25 mouse cellular contexts compared by ENCODE assay signal in genomic region chr4:95031158-95031557, GRCm38 (mm10). TPM values are rescaled to one million over a fixed set of nuclear protein-coding genes. Genes with fewer than 3 reads are reported as not detected.
A peak's percentile ranks its signal among the peaks of the same experiment; 100 is the strongest.
DNase-seq lines count a peak whose midpoint lies in the region; ATAC-seq and TF ChIP-seq lines count a peak whose summit lies in the region.
"Had no signal": no experiment of that assay in that cellular context is flagged by ENCODE, and none has a peak within 500 bp of the region (broad histone marks: within the 10 kb centered on the region; RNA-seq: fewer than 3 reads in every experiment).

No protein-coding gene starts in this region.

- 0 out of 2 replicates have a peak, but pooled peaks cover 3% of the 10 kb centered on the region for H3K4me1 ChIP-seq in forebrain, embryonic 10.5 days
- H3K4me1 ChIP-seq in forebrain, embryonic 13.5 days: no peaks in the 10 kb centered on the region
- no peaks in the 10 kb centered on the region for H3K4me1 ChIP-seq in kidney, adult 2 months (ENCODE audit: control insufficient read depth, insufficient read depth, low read length)
- no peaks in the 10 kb centered on the region for H3K4me1 ChIP-seq in lung, postnatal 0 days (ENCODE audit: insufficient read depth, low read depth, low read length)
- H3K4me1 ChIP-seq: embryonic facial prominence, embryonic 12.5 days; embryonic facial prominence, embryonic 15.5 days; forebrain, embryonic 12.5 days had no signal

- no peak overlapping the region for H3K27ac ChIP-seq in forebrain, embryonic 10.5 days
- no peak overlapping the region for H3K27ac ChIP-seq in forebrain, embryonic 13.5 days
- no peak overlapping the region for H3K27ac ChIP-seq in kidney, adult 2 months (ENCODE audit: insufficient read depth, low read depth, low read length)
- no peak overlapping the region for H3K27ac ChIP-seq in lung, postnatal 0 days (ENCODE audit: low read length)
- H3K27ac ChIP-seq: embryonic facial prominence, embryonic 12.5 days; embryonic facial prominence, embryonic 15.5 days; forebrain, embryonic 12.5 days; heart, embryonic 13.5 days; hindbrain, embryonic 13.5 days; hindbrain, postnatal 0 days had no signal

- no peak for TF ChIP-seq CTCF in kidney, adult 2 months (conservative IDR thresholded peaks at IDR 0.05; ENCODE audit: insufficient read depth, insufficient read length, low read depth, low read length)
- TF ChIP-seq CTCF in lung, postnatal 0 days (IDR thresholded peaks at IDR 0.05): 0 out of 2 replicates have a peak, but pooled peaks have one; percentile 14

- peaks cover 17% of the 10 kb centered on the region for H3K27me3 ChIP-seq in forebrain, embryonic 10.5 days (ENCODE audit: poor library complexity, severe bottlenecking)
- no peaks in the 10 kb centered on the region for H3K27me3 ChIP-seq in forebrain, embryonic 13.5 days
- H3K27me3 ChIP-seq in kidney, adult 2 months (replicated peaks; ENCODE audit: control insufficient read depth, insufficient read depth, low read length): no peaks in the 10 kb centered on the region
- H3K27me3 ChIP-seq in lung, postnatal 0 days (replicated peaks; ENCODE audit: insufficient read depth, low read length): no peaks in the 10 kb centered on the region
- H3K27me3 ChIP-seq: embryonic facial prominence, embryonic 12.5 days; embryonic facial prominence, embryonic 15.5 days; forebrain, embryonic 12.5 days; heart, embryonic 13.5 days; hindbrain, embryonic 13.5 days had no signal

- TF ChIP-seq EP300 in lung, postnatal 0 days (IDR thresholded peaks at IDR 0.05): peak; percentile 83

- intact Hi-C loops in left cerebral cortex, postnatal 36 days (cut with DNase I): no loop called here

- no peak overlapping the region for H3K9ac ChIP-seq in forebrain, embryonic 13.5 days
- H3K9ac ChIP-seq in lung, postnatal 0 days (replicated peaks; ENCODE audit: low read depth): no peak overlapping the region
- H3K9ac ChIP-seq: embryonic facial prominence, embryonic 12.5 days; embryonic facial prominence, embryonic 15.5 days; forebrain, embryonic 12.5 days; heart, embryonic 13.5 days; hindbrain, embryonic 13.5 days had no signal

- H3K4me3 ChIP-seq in forebrain, embryonic 10.5 days: no peak overlapping the region
- H3K4me3 ChIP-seq in forebrain, embryonic 13.5 days: no peak overlapping the region
- no peak overlapping the region for H3K4me3 ChIP-seq in kidney, adult 2 months (ENCODE audit: insufficient read depth, low read depth, low read length)
- no peak overlapping the region for H3K4me3 ChIP-seq in lung, postnatal 0 days (ENCODE audit: low read depth, low read length)
- H3K4me3 ChIP-seq: embryonic facial prominence, embryonic 12.5 days; embryonic facial prominence, embryonic 15.5 days; forebrain, embryonic 12.5 days; heart, embryonic 13.5 days; hindbrain, embryonic 13.5 days had no signal

- 76% methylated on average over 4 of the region's 4 CpGs for whole genome bisulfite sequencing in forebrain, embryonic 10.5 days
- 79% methylated on average over 4 of the region's 4 CpGs for WGBS in forebrain, embryonic 13.5 days
- WGBS in kidney, adult 2 months: 71% methylated on average over 4 of the region's 4 CpGs
- WGBS in lung, postnatal 0 days: 34% methylated on average over 4 of the region's 4 CpGs

- DNase-seq in forebrain, embryonic 10.5 days (ENCODE audit: extremely low spot score, low spot score): peak; percentile 11
- DNase-seq in kidney, adult 2 months: peak; percentile 28
- DNase-seq in kidney, postnatal 4 days: no peak
- no peak for DNase-seq in lung, postnatal 0 days (ENCODE audit: low spot score)
- DNase-seq in lung, postnatal 25 days (ENCODE audit: low spot score): peak; percentile 55
- DNase-seq in spleen, adult 18-20 months: no peak
- no peak for DNase-seq in left cerebral cortex, postnatal 36 days (ENCODE audit: low spot score in 2 of 2)
- DNase-seq: adrenal gland, postnatal 10 days; cerebellum, adult 11 months; cerebellum, adult 2 months; cerebellum, adult 9-11 months; cerebellum, postnatal 25 days; gastrocnemius, postnatal 10 days; gastrocnemius, postnatal 36 days; heart, postnatal 14 days had no signal

- H3K9me3 ChIP-seq in forebrain, embryonic 10.5 days: no peaks in the 10 kb centered on the region
- H3K9me3 ChIP-seq in forebrain, embryonic 13.5 days (replicated peaks): no peaks in the 10 kb centered on the region
- H3K9me3 ChIP-seq in lung, postnatal 0 days (ENCODE audit: low read length): no peaks in the 10 kb centered on the region
- H3K9me3 ChIP-seq: embryonic facial prominence, embryonic 12.5 days; embryonic facial prominence, embryonic 15.5 days; forebrain, embryonic 12.5 days; heart, embryonic 13.5 days; hindbrain, embryonic 13.5 days had no signal

- no peak overlapping the region for H3K4me2 ChIP-seq in forebrain, embryonic 13.5 days
- H3K4me2 ChIP-seq in lung, postnatal 0 days (replicated peaks; ENCODE audit: low read depth, low read length): no peak overlapping the region
- H3K4me2 ChIP-seq: embryonic facial prominence, embryonic 12.5 days; embryonic facial prominence, embryonic 15.5 days; forebrain, embryonic 12.5 days; heart, embryonic 13.5 days; hindbrain, embryonic 13.5 days had no signal

- TF ChIP-seq POLR2A in kidney, adult 2 months (IDR thresholded peaks at IDR 0.05; ENCODE audit: low read depth, low read length): no peak

- no peaks in the 10 kb centered on the region for H3K36me3 ChIP-seq in forebrain, embryonic 10.5 days (replicated peaks)
- no peaks in the 10 kb centered on the region for H3K36me3 ChIP-seq in forebrain, embryonic 13.5 days (ENCODE audit: poor library complexity, severe bottlenecking)
- no peaks in the 10 kb centered on the region for H3K36me3 ChIP-seq in kidney, adult 2 months (ENCODE audit: control insufficient read depth, insufficient read depth, low read length)
- no peaks in the 10 kb centered on the region for H3K36me3 ChIP-seq in lung, postnatal 0 days (ENCODE audit: insufficient read depth, low read length)
- H3K36me3 ChIP-seq: embryonic facial prominence, embryonic 12.5 days; embryonic facial prominence, embryonic 15.5 days; forebrain, embryonic 12.5 days; heart, embryonic 13.5 days; hindbrain, embryonic 13.5 days had no signal

- ATAC-seq in forebrain, embryonic 13.5 days: no peak
- peak; percentile 66 for ATAC-seq in lung, postnatal 0 days
- ATAC-seq: activated CD4-positive, CD25-positive, alpha-beta regulatory T cell, adult 4 months; forebrain, embryonic 16.5 days; hindbrain, postnatal 0 days; inflammation-experienced regulatory T-cells, adult 6 months had no signal

RNA-seq across cellular contexts. Expression of gene Jun, which starts 20.9 kb away (rescaled TPM):
- 74.2 and 82.9 TPM in 2 replicates for polyA plus RNA-seq in forebrain, embryonic 10.5 days (2016; fragmentation: Nextera tagmentation; extraction: Ambion mirVana)
- polyA plus RNA-seq in forebrain, embryonic 13.5 days (2015; fragmentation: Nextera tagmentation; extraction: Ambion mirVana): 87.2 and 97.6 TPM in 2 replicates
- 16.9 and 18.9 TPM in 2 replicates for polyA plus RNA-seq in kidney, adult 2 months (2012; rRNA removed)
- 145 and 158 TPM in 2 replicates for polyA plus RNA-seq in lung, postnatal 0 days (2015; fragmentation: Nextera tagmentation; extraction: Ambion mirVana)
- total RNA-seq in left cerebral cortex, postnatal 36 days (2021): 10 to 100 TPM; 48.6 to 79.9 TPM

RNA-seq across cellular contexts. Expression of gene Mysm1, which starts 52.3 kb away (rescaled TPM):
- polyA plus RNA-seq in forebrain, embryonic 10.5 days (2016; fragmentation: Nextera tagmentation; extraction: Ambion mirVana): 24.6 and 27.6 TPM in 2 replicates
- 31.9 and 32.7 TPM in 2 replicates for polyA plus RNA-seq in forebrain, embryonic 13.5 days (2015; fragmentation: Nextera tagmentation; extraction: Ambion mirVana)
- polyA plus RNA-seq in kidney, adult 2 months (2012; rRNA removed): 3.4 and 4.4 TPM in 2 replicates
- polyA plus RNA-seq in lung, postnatal 0 days (2015; fragmentation: Nextera tagmentation; extraction: Ambion mirVana): 25.5 and 28.9 TPM in 2 replicates
- total RNA-seq in left cerebral cortex, postnatal 36 days (2021): 10 to 100 TPM; 28.4 to 34.9 TPM

Comparison
In these comparisons a context has a peak if more than half of its experiments do, and no peak if none do; other contexts are left out.
1. DNase-seq: peak in forebrain, embryonic 10.5 days (single experiment), kidney, adult 2 months (single experiment) and lung, postnatal 25 days (single experiment); none in kidney, postnatal 4 days (0 of 2), lung, postnatal 0 days (single experiment), spleen, adult 18-20 months (0 of 2) and left cerebral cortex, postnatal 36 days (0 of 2).